Mouse (Mus musculus): ENCODE measurements at regions not wholly inside any gene's neighbourhood (a gene's known extent, or its start where the extent isn't known, plus 50 kb on each side); places are given as distances from the start of the nearest gene placed in this dataset.

DNA sequence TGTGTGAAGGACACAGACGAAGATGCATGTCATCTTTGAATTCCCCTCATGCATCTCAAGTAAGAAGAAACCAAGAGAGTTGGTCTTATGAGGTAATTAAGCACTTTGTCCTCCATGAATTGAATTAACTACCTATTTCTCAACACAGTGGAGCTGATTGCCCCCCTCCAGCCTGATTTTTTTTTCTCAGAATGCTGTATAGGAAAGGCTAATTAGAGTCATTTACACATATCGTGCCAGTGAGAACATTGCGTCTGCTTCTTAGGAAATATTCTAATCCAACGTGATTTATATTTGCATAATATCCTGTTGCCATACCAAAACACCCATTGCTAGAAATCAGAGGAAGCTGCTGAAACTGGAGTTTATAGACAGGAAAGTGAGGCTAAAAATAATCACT is 414.8 kb downstream of the Adam3 start:
- Histone ChIP-seq H3K9ac (replicated peaks; ENCODE audit: low read length) (no peak overlapping the region), H3K9me3 (ENCODE audit: low read length) (no peaks in the 10 kb centered on the region), H3K4me1 (ENCODE audit: insufficient read depth, low read length) (no peaks in the 10 kb centered on the region), H3K27ac (ENCODE audit: low read length) (no peak overlapping the region), H3K27me3 (ENCODE audit: insufficient read depth, low read length) (no peaks in the 10 kb centered on the region), H3K36me3 (ENCODE audit: insufficient read depth, low read length) (no peaks in the 10 kb centered on the region), H3K4me2 (replicated peaks; ENCODE audit: low read depth, low read length) (no peak overlapping the region), H3K4me3 (ENCODE audit: low read length) (no peak overlapping the region)
- 74% methylated on average over 4 of the region's 4 CpGs for WGBS
- no peak for ATAC-seq (ENCODE audit: low FRiP score, low TSS enrichment)

DNA sequence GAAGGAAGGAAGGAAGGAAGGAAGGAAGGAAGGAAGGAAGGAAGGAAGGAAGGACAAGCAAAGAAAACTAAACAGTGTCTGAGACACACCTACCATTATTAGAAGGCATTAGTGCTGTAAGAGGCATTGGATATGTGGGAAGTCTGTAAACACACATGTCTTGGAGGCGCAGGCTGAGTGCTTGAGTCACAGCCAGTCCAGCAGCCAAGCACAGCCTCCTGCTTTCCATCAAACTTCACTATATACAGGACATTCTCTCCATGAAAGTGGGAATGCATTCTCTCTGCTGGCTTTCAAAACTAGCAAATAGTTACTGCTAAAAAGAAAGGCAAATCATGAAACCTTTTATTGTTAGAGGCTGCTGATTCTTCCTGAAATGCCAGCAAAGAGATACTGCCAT is 431.1 kb downstream of the Adam3 start:
- Histone ChIP-seq H3K27ac (ENCODE audit: low read length) (no peak overlapping the region), H3K9me3 (ENCODE audit: low read length) (peaks cover 11% of the 10 kb centered on the region), H3K4me1 (ENCODE audit: insufficient read depth, low read length) (no peaks in the 10 kb centered on the region), H3K4me2 (replicated peaks; ENCODE audit: low read depth, low read length) (no peak overlapping the region), H3K4me3 (ENCODE audit: low read length) (no peak overlapping the region), H3K9ac (replicated peaks; ENCODE audit: low read length) (no peak overlapping the region), H3K36me3 (ENCODE audit: insufficient read depth, low read length) (no peaks in the 10 kb centered on the region), H3K27me3 (ENCODE audit: insufficient read depth, low read length) (no peaks in the 10 kb centered on the region)
- 72% methylated on average over 1 of the region's 1 CpGs for WGBS
- no peak for ATAC-seq (ENCODE audit: low FRiP score, low TSS enrichment)

DNA sequence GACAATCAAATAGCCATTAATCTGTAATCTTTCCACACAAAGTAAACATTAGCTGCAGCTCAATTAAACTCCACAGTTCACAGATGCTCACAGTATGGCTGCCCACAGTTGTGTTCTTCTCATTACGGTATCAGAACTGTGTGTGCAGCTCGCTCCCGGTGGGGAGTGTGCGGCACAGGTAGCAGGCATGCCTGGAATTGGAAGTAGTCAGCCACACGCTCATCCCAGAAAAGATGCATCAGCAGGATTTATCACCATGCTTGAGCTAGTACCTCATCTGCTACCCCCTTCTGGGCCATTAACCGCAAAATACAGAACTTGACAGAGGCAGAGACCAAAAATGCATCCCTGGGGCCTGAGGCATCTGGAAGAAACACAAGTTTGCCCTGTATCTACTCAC is 437.8 kb downstream of the Adam3 start:
- no peaks in the 10 kb centered on the region for H3K27me3 ChIP-seq (ENCODE audit: insufficient read depth, low read length)
- no peaks in the 10 kb centered on the region for H3K36me3 ChIP-seq (ENCODE audit: insufficient read depth, low read length)
- H3K4me3 ChIP-seq (ENCODE audit: low read length): no peak overlapping the region
- no peak overlapping the region for H3K27ac ChIP-seq (ENCODE audit: low read length)
- H3K9me3 ChIP-seq (ENCODE audit: low read length): peaks cover 22% of the 10 kb centered on the region
- no peak for ATAC-seq (ENCODE audit: low FRiP score, low TSS enrichment)
- 66% methylated on average over 6 of the region's 6 CpGs for WGBS
- no peak overlapping the region for H3K4me2 ChIP-seq (replicated peaks; ENCODE audit: low read depth, low read length)
- no peak overlapping the region for H3K9ac ChIP-seq (replicated peaks; ENCODE audit: low read length)
- H3K4me1 ChIP-seq (ENCODE audit: insufficient read depth, low read length): no peaks in the 10 kb centered on the region

DNA sequence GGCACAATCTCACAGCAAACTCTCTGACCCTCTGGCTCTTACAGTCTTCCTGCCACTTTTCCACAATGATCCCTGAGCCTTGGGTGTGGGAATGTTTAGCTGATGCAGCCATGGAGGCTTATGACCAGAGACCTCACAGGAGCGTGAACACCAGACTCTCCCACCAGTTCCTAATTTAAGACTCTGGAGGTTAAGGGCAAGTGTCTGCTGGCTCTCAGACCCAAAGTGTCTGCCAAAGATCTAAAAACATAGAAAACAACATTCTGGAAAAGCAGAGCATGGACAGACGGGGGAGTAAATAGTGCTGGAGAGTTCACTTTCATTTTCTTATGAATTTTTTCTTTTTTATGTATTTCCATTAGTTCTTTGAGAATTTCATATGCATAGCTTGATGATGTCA is 440.7 kb downstream of the Adam3 start:
- no peaks in the 10 kb centered on the region for H3K36me3 ChIP-seq (ENCODE audit: insufficient read depth, low read length)
- no peak overlapping the region for H3K4me3 ChIP-seq (ENCODE audit: low read length)
- H3K27me3 ChIP-seq (ENCODE audit: insufficient read depth, low read length): no peaks in the 10 kb centered on the region
- peak overlapping the region; percentile 37; the same call in 1 of the 2 replicates for H3K27ac ChIP-seq (ENCODE audit: low read length)
- peak; percentile 42; the same call in 1 of the 2 replicates for ATAC-seq (ENCODE audit: low FRiP score, low TSS enrichment)
- H3K4me2 ChIP-seq (replicated peaks; ENCODE audit: low read depth, low read length): no peak overlapping the region; the same call in 1 of the 2 replicates
- peaks cover 10% of the 10 kb centered on the region; the same call in 1 of the 2 replicates for H3K9me3 ChIP-seq (ENCODE audit: low read length)
- no peaks in the 10 kb centered on the region for H3K4me1 ChIP-seq (ENCODE audit: insufficient read depth, low read length)
- 50% methylated on average over 2 of the region's 2 CpGs for WGBS
- H3K9ac ChIP-seq (replicated peaks; ENCODE audit: low read length): no peak overlapping the region

DNA sequence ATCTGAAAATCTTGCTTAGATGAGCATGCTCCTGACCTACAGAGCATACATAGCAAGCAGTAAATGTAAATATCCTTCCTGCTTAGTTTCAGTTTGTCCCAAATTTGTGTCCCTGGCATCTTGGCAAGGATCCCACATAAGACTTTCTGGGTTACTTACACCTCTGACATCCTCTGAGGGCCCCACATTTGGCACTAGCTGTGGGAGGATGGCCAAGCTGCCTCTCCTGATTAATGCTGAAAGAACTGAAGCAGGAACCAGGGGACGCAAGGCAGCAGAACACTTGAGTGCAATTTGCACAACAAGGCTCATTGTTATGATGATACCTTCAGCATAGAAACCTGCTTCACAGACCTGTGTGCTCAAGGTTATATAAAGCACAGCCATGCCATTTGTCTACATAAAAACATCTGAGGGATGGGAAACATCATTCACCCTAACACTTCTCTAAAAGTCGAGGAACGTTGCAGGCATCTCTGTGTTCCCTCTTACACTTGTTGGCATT is 441.7 kb downstream of the Adam3 start:
- Histone ChIP-seq H3K9me3 (ENCODE audit: low read length) (peaks cover 10% of the 10 kb centered on the region; the same call in 1 of the 2 replicates), H3K4me3 (ENCODE audit: low read length) (no peak overlapping the region), H3K27me3 (ENCODE audit: insufficient read depth, low read length) (no peaks in the 10 kb centered on the region), H3K4me1 (ENCODE audit: insufficient read depth, low read length) (no peaks in the 10 kb centered on the region), H3K4me2 (replicated peaks; ENCODE audit: low read depth, low read length) (no peak overlapping the region), H3K9ac (replicated peaks; ENCODE audit: low read length) (no peak overlapping the region), H3K27ac (ENCODE audit: low read length) (no peak overlapping the region), H3K36me3 (ENCODE audit: insufficient read depth, low read length) (no peaks in the 10 kb centered on the region)
- 53% methylated on average over 3 of the region's 3 CpGs for WGBS
- no peak for ATAC-seq (ENCODE audit: low FRiP score, low TSS enrichment)

DNA sequence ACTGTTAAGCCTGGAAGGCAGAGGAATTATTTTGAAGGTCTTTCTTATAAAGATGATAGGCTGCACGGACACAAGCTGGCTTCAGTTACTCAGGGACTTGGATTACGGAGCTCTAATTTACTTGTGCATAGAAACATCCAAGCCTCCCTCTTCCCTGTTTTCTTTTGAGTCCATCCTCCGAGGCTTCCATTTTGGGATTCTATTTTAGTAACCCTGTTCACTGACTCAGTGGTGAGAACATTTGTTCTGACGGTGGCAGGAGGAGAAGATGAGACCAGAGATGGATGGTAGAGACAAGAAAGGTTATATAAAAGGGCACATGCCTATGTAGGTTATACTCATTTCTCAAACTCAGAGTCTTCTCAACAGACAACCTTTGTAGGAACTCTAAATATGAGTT is 445.4 kb downstream of the Adam3 start:
- H3K4me2 ChIP-seq (replicated peaks; ENCODE audit: low read depth, low read length): no peak overlapping the region
- H3K9ac ChIP-seq (replicated peaks; ENCODE audit: low read length): no peak overlapping the region
- H3K36me3 ChIP-seq (ENCODE audit: insufficient read depth, low read length): no peaks in the 10 kb centered on the region
- no peak overlapping the region for H3K27ac ChIP-seq (ENCODE audit: low read length)
- WGBS: 88% methylated on average over 4 of the region's 4 CpGs
- no peak overlapping the region for H3K4me3 ChIP-seq (ENCODE audit: low read length)
- H3K27me3 ChIP-seq (ENCODE audit: insufficient read depth, low read length): no peaks in the 10 kb centered on the region
- H3K9me3 ChIP-seq (ENCODE audit: low read length): no peaks in the 10 kb centered on the region
- ATAC-seq (ENCODE audit: low FRiP score, low TSS enrichment): no peak
- no peaks in the 10 kb centered on the region for H3K4me1 ChIP-seq (ENCODE audit: insufficient read depth, low read length)

DNA sequence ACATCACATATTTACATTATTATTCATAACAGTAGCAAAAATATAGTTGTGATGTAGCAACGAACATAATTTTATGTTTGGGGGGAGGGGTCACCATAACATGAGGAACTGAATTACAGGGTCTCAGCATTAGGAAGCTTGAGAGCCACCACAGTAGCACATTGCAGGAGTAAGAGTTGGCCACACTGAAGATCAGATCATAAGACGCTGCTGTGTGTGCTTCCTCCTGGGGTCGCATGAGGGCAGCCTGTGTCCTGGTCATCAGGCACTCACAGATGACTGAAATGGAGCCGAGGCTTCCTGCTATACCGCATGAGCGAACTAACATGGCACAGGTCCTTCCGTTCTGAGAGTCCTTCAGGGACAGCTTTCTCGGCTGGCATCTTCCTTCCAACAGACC is 447.3 kb downstream of the Adam3 start:
- no peaks in the 10 kb centered on the region for H3K4me1 ChIP-seq (ENCODE audit: insufficient read depth, low read length)
- ATAC-seq (ENCODE audit: low FRiP score, low TSS enrichment): no peak
- no peaks in the 10 kb centered on the region for H3K36me3 ChIP-seq (ENCODE audit: insufficient read depth, low read length)
- 82% methylated on average over 8 of the region's 8 CpGs for WGBS
- no peak overlapping the region for H3K4me2 ChIP-seq (replicated peaks; ENCODE audit: low read depth, low read length)
- no peaks in the 10 kb centered on the region for H3K9me3 ChIP-seq (ENCODE audit: low read length)
- H3K27me3 ChIP-seq (ENCODE audit: insufficient read depth, low read length): no peaks in the 10 kb centered on the region
- no peak overlapping the region for H3K9ac ChIP-seq (replicated peaks; ENCODE audit: low read length)
- H3K27ac ChIP-seq (ENCODE audit: low read length): no peak overlapping the region
- no peak overlapping the region for H3K4me3 ChIP-seq (ENCODE audit: low read length)

DNA sequence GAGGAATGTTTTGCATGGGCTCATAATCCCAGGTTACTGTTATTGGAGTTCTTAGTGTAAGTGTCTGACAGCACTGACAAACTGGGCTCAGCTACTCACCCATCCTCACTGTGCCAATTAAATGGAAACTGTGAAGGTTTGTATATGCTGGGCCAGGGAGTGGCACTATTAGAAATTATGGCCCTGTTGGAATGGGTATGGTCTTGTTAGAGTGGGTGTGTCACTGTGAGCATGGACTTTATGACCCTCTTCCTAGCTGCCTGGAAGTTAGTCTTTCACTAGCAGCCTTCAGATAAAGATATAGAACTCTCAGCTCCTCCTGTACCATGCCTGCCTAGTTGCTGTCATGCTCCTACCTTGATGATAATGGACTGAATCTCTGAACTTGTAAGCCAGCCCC is 464.3 kb downstream of the Adam3 start:
- no peak overlapping the region for H3K4me2 ChIP-seq (replicated peaks; ENCODE audit: low read depth, low read length)
- no peaks in the 10 kb centered on the region for H3K36me3 ChIP-seq (ENCODE audit: insufficient read depth, low read length)
- H3K27me3 ChIP-seq (ENCODE audit: insufficient read depth, low read length): no peaks in the 10 kb centered on the region
- no peaks in the 10 kb centered on the region for H3K9me3 ChIP-seq (ENCODE audit: low read length)
- H3K4me3 ChIP-seq (ENCODE audit: low read length): no peak overlapping the region
- H3K9ac ChIP-seq (replicated peaks; ENCODE audit: low read length): no peak overlapping the region
- H3K4me1 ChIP-seq (ENCODE audit: insufficient read depth, low read length): no peaks in the 10 kb centered on the region
- no peak overlapping the region for H3K27ac ChIP-seq (ENCODE audit: low read length)
- no peak for ATAC-seq (ENCODE audit: low FRiP score, low TSS enrichment)

DNA sequence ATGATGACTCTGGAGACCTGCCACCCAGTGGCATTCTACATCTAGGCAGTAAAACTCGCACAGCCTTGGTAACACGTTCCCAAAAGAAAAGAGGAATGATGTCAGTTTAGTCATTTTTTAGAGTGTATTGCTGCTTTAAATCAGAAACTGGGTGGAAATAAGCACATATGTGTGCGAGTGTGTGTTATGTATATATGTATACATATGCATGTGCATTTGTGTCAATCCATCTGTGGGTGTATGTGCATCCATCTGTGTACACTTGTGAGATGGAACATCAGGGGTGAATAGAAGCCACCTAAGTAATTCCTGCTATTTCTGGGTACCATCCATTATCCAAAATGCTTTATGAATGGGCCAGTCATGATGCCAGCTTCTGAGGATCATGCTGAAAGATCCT is 467.0 kb downstream of the Adam3 start:
- Histone ChIP-seq H3K4me1 (ENCODE audit: insufficient read depth, low read length) (no peaks in the 10 kb centered on the region), H3K36me3 (ENCODE audit: insufficient read depth, low read length) (no peaks in the 10 kb centered on the region), H3K4me3 (ENCODE audit: low read length) (no peak overlapping the region), H3K9me3 (ENCODE audit: low read length) (no peaks in the 10 kb centered on the region), H3K4me2 (replicated peaks; ENCODE audit: low read depth, low read length) (no peak overlapping the region), H3K27ac (ENCODE audit: low read length) (no peak overlapping the region), H3K27me3 (ENCODE audit: insufficient read depth, low read length) (no peaks in the 10 kb centered on the region), H3K9ac (replicated peaks; ENCODE audit: low read length) (no peak overlapping the region)
- 85% methylated on average over 3 of the region's 3 CpGs for WGBS
- no peak for ATAC-seq (ENCODE audit: low FRiP score, low TSS enrichment)

DNA sequence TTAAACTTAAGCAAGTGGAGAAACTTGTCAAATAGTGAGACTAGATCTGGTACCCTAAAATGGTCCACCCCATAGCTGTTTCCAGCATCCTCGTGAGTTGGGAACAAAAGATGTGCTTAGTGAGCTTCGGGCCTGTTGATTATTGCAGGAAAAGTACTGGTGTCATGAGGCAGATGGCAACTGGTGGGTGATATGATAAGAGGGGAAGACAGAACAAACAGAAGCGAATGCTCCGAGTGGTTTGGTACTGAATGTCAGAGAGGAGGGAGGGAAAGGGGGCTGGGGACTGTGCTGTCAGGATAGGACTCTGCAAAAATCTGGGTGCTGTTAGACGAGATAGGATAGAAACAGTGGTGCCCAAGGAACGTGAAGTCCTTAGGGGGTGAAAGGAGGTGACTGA is 483.4 kb downstream of the Adam3 start:
- Histone ChIP-seq H3K4me2 (replicated peaks; ENCODE audit: low read depth, low read length) (no peak overlapping the region), H3K9ac (replicated peaks; ENCODE audit: low read length) (no peak overlapping the region), H3K4me1 (ENCODE audit: insufficient read depth, low read length) (no peaks in the 10 kb centered on the region), H3K4me3 (ENCODE audit: low read length) (no peak overlapping the region), H3K9me3 (ENCODE audit: low read length) (peaks cover 5% of the 10 kb centered on the region), H3K27me3 (ENCODE audit: insufficient read depth, low read length) (no peaks in the 10 kb centered on the region), H3K27ac (ENCODE audit: low read length) (no peak overlapping the region), H3K36me3 (ENCODE audit: insufficient read depth, low read length) (no peaks in the 10 kb centered on the region)
- 84% methylated on average over 6 of the region's 6 CpGs for WGBS
- no peak for ATAC-seq (ENCODE audit: low FRiP score, low TSS enrichment)

Data from kidney, embryonic 16.5 days (tissue).